Mouse (Mus musculus) liver, embryonic 14.5 days (tissue): ENCODE results near the gene Ss18l1. TPM values are rescaled to one million over a fixed set of nuclear protein-coding genes. Genes with fewer than 3 reads are reported as not detected.
A peak's percentile ranks its signal among the peaks of the same experiment; 100 is the strongest.

Source experiments
- ATAC-seq: fragments of 200-750 bp; cut with Nextera tagmentation; 2 replicates; pipeline ENCODE4 v1.8.0; 2017; ENCODE audit warnings: moderate number of reproducible peaks, mild to moderate bottlenecking, moderate library complexity; ENCODE audit not compliant: insufficient read depth
- DNase-seq, 3 experiments: peaks; one replicate each; pipeline ENCODE4 v3.0.0-alpha.2; 2012 to 2013; ENCODE audit warnings: low read depth in 3 of 3, low spot score in 3 of 3
- H3K27ac ChIP-seq: fragments of 300-500 bp; sonication (generic); 2 replicates; pipeline ENCODE4 v1.5.1; 2014; ENCODE audit warnings: moderate library complexity, mild to moderate bottlenecking, control low read depth, inconsistent platforms
- H3K27me3 ChIP-seq: fragments of 300-500 bp; sonication (generic); 2 replicates; pipeline ENCODE4 v1.6.1; 2014; ENCODE audit warnings: mild to moderate bottlenecking, low read length, moderate library complexity; ENCODE audit not compliant: control insufficient read depth, insufficient read depth
- H3K36me3 ChIP-seq: fragments of 300-500 bp; sonication (generic); replicated peaks from 2 replicates; pipeline ENCODE4 v1.6.1; 2014; ENCODE audit warnings: low read depth; ENCODE audit not compliant: control insufficient read depth, insufficient read depth
- H3K4me1 ChIP-seq, 2 experiments: fragments of 200-500 bp in 1 of 2; fragments of 300-500 bp in 1 of 2; sonication (generic) in 1 of 2; replicated peaks; 2 replicates each; pipeline ENCODE4 v1.6.1; 2012 to 2014; ENCODE audit warnings: antibody characterized with exemption in 1 of 2, inconsistent platforms in 1 of 2, low read length in 1 of 2; ENCODE audit not compliant: control insufficient read depth in 2 of 2, insufficient read depth in 2 of 2
- H3K4me2 ChIP-seq: fragments of 300-500 bp; sonication (generic); 2 replicates; pipeline ENCODE4 v1.6.1; 2014; ENCODE audit warnings: low read depth, mild to moderate bottlenecking, control low read depth, moderate library complexity
- H3K4me3 ChIP-seq, 2 experiments: fragments of 200-500 bp in 1 of 2; fragments of 300-500 bp in 1 of 2; sonication (generic) in 1 of 2; 2 replicates each; pipeline ENCODE4 v1.5.1; 2012 to 2014; ENCODE audit warnings: low read depth in 2 of 2, low read length in 2 of 2, mild to moderate bottlenecking in 2 of 2, control low read depth in 1 of 2, inconsistent platforms in 1 of 2, moderate library complexity in 1 of 2; ENCODE audit not compliant: insufficient read depth in 1 of 2
- H3K9ac ChIP-seq: fragments of 300-500 bp; sonication (generic); replicated peaks from 2 replicates; pipeline ENCODE4 v1.6.1; 2014; ENCODE audit warnings: mild to moderate bottlenecking, control low read depth, moderate library complexity
- H3K9me3 ChIP-seq: fragments of 300-500 bp; sonication (generic); 2 replicates; pipeline ENCODE4 v1.6.1; 2016; ENCODE audit warnings: low read length, mixed read lengths; ENCODE audit not compliant: control insufficient read depth
- CTCF ChIP-seq: IDR thresholded peaks from 2 replicates; pipeline ENCODE4 v1.5.1; 2016; ENCODE audit warnings: antibody characterized with exemption, low read depth, control low read depth
- EP300 ChIP-seq: IDR thresholded peaks from 2 replicates; pipeline ENCODE4 v1.6.1; 2016; ENCODE audit warnings: antibody characterized with exemption, low read depth
- WGBS: fragments of 180-500 bp; shearing (Covaris S2); extraction: QIAGEN DNeasy Blood & Tissue Kit; methylation state at CpG from one replicate; pipeline ENCODE4 v1.1.7; 2014; ENCODE audit not compliant: insufficient replicate concordance; 5-methylcytosine and 5-hydroxymethylcytosine counted together
- polyA plus RNA-seq, 2 experiments: library from polyadenylated mRNA; depleted of rRNA in 1 of 2; stranded (reverse) in 1 of 2; unstranded in 1 of 2; fragments of >200 nt; fragmentation: Nextera tagmentation in 1 of 2; extraction: Ambion mirVana in 1 of 2; gene quantifications; 2 replicates each; pipeline versions ENCODE4 v1.2.1 to v1.2.3; 2012 to 2014

Ss18l1 gene
- polyA plus RNA-seq, 2 experiments = 0.37 to 1.3 TPM

- Histone ChIP-seq H3K27ac (no peak within 1 kb of the TSS), H3K4me2 (peak within 1 kb of the TSS; percentile 60)
- peak in 1 of 3 experiments; percentile 33 for DNase-seq
These were observed 61.8 kb downstream of the Ss18l1 start, which contains the start of gene Hrh3 for GRCm38 (mm10) chr2:180103978-180104658. Gene Hrh3 (minus strand): TSS chr2:180104488.

GRCm38 (mm10) chr2:180104659-180105377 is 62.5 kb downstream of the Ss18l1 start:
- ATAC-seq = peak; percentile 34
- H3K9ac ChIP-seq = no peak overlapping the region
- no peak for DNase-seq
- H3K4me3 ChIP-seq = no peak overlapping the region; a peak in 1 of 4 replicates
- peaks cover 62% of the 10 kb centered on the region for H3K27me3 ChIP-seq
- peak overlapping the region; percentile 60 for H3K4me2 ChIP-seq
- H3K9me3 ChIP-seq = no peaks in the 10 kb centered on the region
- H3K4me1 ChIP-seq = no peaks in the 10 kb centered on the region
- no peaks in the 10 kb centered on the region for H3K36me3 ChIP-seq
- no peak overlapping the region for H3K27ac ChIP-seq
- 9% methylated on average over 24 of the region's 24 CpGs for WGBS
- TF ChIP-seq CTCF (no peak), EP300 (no peak)

More at GRCm38 (mm10) chr2:180103978-180104658, 61.8 kb downstream of the Ss18l1 start, which contains the start of gene Hrh3:
- TF ChIP-seq CTCF (no peak), EP300 (no peak)
- under 1% methylated on average over 82 of the region's 87 CpGs for WGBS
- Histone ChIP-seq H3K4me3 (peak within 1 kb of the TSS in 1 of 2 experiments; percentile 43; a peak in 2 of 4 replicates), H3K9me3 (no peaks in the 10 kb centered on the region), H3K27me3 (peaks cover 68% of the 10 kb centered on the region), H3K36me3 (no peaks in the 10 kb centered on the region), H3K4me1 (no peaks in the 10 kb centered on the region), H3K9ac (no peak within 1 kb of the TSS)
- peak; percentile 78 for ATAC-seq

DNA sequence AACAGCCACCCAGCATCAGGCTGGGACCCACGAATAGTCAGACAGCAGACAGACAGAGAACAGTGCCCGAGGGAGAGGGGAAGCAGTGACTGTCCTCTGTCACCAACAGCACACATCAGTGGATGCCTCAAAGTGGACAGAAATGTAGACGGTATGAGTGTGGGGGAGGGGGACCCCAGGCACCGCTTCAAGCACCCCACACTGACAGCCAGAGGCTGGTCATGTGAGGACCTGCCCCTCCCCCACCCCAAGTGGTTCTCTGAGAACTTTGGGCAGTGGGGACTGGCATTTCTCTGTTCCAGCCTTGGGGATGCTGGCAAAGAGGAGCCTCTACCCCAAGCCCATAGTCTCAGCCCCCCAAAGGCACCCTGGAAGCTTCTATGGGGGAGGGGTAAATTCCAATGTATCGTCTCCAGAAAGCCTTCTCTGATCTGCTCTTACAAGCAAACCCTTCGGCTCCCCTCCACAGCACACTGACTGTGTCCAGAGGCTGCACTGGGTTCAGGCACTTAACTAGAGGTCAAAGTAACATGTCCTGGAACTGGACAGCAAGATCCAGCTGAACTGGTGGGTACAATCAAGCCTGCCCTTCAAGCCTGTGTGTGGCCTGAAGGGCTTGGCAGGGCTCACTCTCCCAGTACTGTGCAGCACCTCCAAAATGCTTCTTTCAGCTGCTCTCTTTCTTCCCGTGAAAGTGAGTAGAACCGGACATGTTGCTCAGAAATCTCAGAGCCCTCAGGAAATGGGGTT is 63.3 kb downstream of the Ss18l1 start:
- no peak overlapping the region for H3K4me3 ChIP-seq
- H3K4me2 ChIP-seq = no peak overlapping the region
- no peaks in the 10 kb centered on the region for H3K9me3 ChIP-seq
- DNase-seq = no peak
- TF ChIP-seq EP300 (no peak), CTCF (no peak)
- no peak overlapping the region for H3K9ac ChIP-seq
- H3K36me3 ChIP-seq = no peaks in the 10 kb centered on the region
- no peaks in the 10 kb centered on the region for H3K4me1 ChIP-seq
- peaks cover 55% of the 10 kb centered on the region for H3K27me3 ChIP-seq
- ATAC-seq = no peak
- 35% methylated on average over 8 of the region's 8 CpGs for WGBS
- no peak overlapping the region for H3K27ac ChIP-seq

- Histone ChIP-seq H3K9ac (no peak overlapping the region), H3K9me3 (no peaks in the 10 kb centered on the region), H3K27ac (no peak overlapping the region), H3K27me3 (peaks cover 40% of the 10 kb centered on the region), H3K4me1 (no peaks in the 10 kb centered on the region), H3K4me2 (no peak overlapping the region), H3K4me3 (no peak overlapping the region), H3K36me3 (no peaks in the 10 kb centered on the region)
- TF ChIP-seq EP300 = no peak
- TF ChIP-seq CTCF = peak; percentile 57
- DNase-seq (no peak), ATAC-seq (no peak)
- WGBS = 50% methylated on average over 4 of the region's 4 CpGs
These were observed 64.8 kb downstream of the Ss18l1 start for GRCm38 (mm10) chr2:180107081-180107480.
